Mouse (Mus musculus): ENCODE results near the gene Gm20830. TPM values are rescaled to one million over a fixed set of nuclear protein-coding genes. Genes with fewer than 3 reads are reported as not detected.

Gene Gm20830
- not detected in 2 replicates for polyA plus RNA-seq (2012; rRNA removed)

DNA sequence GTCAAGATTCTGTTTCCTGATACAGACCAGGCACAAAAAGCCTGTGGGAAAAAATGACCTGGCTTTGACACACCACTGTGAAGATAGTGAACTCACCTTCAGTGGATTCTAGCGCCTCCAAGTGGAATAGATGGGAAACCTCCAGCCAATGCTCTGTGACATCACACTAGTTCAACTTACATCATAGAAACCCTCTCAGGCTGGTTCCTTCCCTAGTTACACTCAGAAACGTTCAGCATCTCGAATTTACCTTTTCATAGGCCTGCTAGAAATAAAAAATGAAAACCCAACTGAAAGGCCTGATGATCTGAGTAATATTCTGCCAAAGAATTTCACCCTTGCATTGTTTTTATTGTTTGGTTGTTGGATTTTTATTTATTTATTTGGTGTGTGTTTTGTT, at the start of gene Gm20830:
TSS of gene Gm20830 (minus strand) at position 101 of the 400 bp plus-strand sequence.

Other genes starting within 250 kb of the Gm20830 start
- not detected in 2 replicates for gene Gm21719, start 235.4 kb downstream of the Gm20830 start, polyA plus RNA-seq (2012; rRNA removed)